Mouse (Mus musculus) A20 (cell line): ENCODE data around the gene Cyp2c37.
"Not testable (repeated sequence)": the region's sequence is repeated elsewhere in the genome, so short reads cannot be mapped to it uniquely, and the experiment has no call there.

Experiments
- DNase-seq: peaks from one replicate; pipeline ENCODE4 v3.0.0-alpha.2; 2011; ENCODE audit warnings: low read depth, low spot score

Cyp2c37 gene

GRCm38 (mm10) chr19:39992140-39992539, at the start of gene Cyp2c37:
TSS of gene Cyp2c37 (plus strand) at chr19:39992424.
- DNase-seq = not testable (repeated sequence)

GRCm38 (mm10) chr19:39960861-39961260, 31.4 kb upstream of the Cyp2c37 start:
- DNase-seq = not testable (repeated sequence)

- DNase-seq = not testable (repeated sequence)
Observed at GRCm38 (mm10) chr19:39971096-39971495, 21.1 kb upstream of the Cyp2c37 start.

GRCm38 (mm10) chr19:39989471-39989870, 2.8 kb upstream of the Cyp2c37 start:
- DNase-seq = no peak
